ENCODE assay signal across 9 mouse cellular contexts in genomic region chr11:97811569-97812362, GRCm38 (mm10). TPM values are rescaled to one million over a fixed set of nuclear protein-coding genes. Genes with fewer than 3 reads are reported as not detected.
DNase-seq lines count a peak whose midpoint lies in the region; ATAC-seq lines count a peak whose summit lies in the region.
"Had no signal": no experiment of that assay in that cellular context is flagged by ENCODE, and none has a peak within 500 bp of the region (broad histone marks: within the 10 kb centered on the region; RNA-seq: fewer than 3 reads in every experiment).

No protein-coding gene starts in this region.

- no peaks in the 10 kb centered on the region for H3K27me3 ChIP-seq in forebrain, embryonic 10.5 days (ENCODE audit: poor library complexity, severe bottlenecking)
- no peaks in the 10 kb centered on the region for H3K27me3 ChIP-seq in kidney, embryonic 14.5 days (ENCODE audit: control insufficient read depth, insufficient read depth, low read length)
- no peaks in the 10 kb centered on the region for H3K27me3 ChIP-seq in midbrain, embryonic 14.5 days (ENCODE audit: control insufficient read depth, insufficient read depth, low read length)
- H3K27me3 ChIP-seq: heart, embryonic 15.5 days had no signal

- WGBS in forebrain, embryonic 10.5 days: 27% methylated on average over 13 of the region's 13 CpGs
- 43% methylated on average over 12 of the region's 13 CpGs for WGBS in kidney, embryonic 14.5 days
- WGBS in midbrain, embryonic 14.5 days: 20% methylated on average over 12 of the region's 13 CpGs

- H3K4me3 ChIP-seq in forebrain, embryonic 10.5 days: peak overlapping the region; percentile 41
- H3K4me3 ChIP-seq in kidney, embryonic 14.5 days (ENCODE audit: low read length): no peak overlapping the region
- H3K4me3 ChIP-seq in midbrain, embryonic 14.5 days (replicated peaks; ENCODE audit: low read depth, low read length): 0 out of 2 replicates have a peak overlapping the region, but pooled peaks have one; percentile 5
- H3K4me3 ChIP-seq: heart, embryonic 15.5 days had no signal

- peaks cover 98% of the 10 kb centered on the region for H3K4me1 ChIP-seq in forebrain, embryonic 10.5 days
- peaks cover 86% of the 10 kb centered on the region for H3K4me1 ChIP-seq in kidney, embryonic 14.5 days (ENCODE audit: control insufficient read depth, insufficient read depth, low read length)
- H3K4me1 ChIP-seq in midbrain, embryonic 14.5 days (ENCODE audit: control insufficient read depth, insufficient read depth, low read length): peaks cover 56% of the 10 kb centered on the region

- peak overlapping the region; percentile 21; the same call in 1 of the 2 replicates for H3K4me2 ChIP-seq in kidney, embryonic 14.5 days (replicated peaks; ENCODE audit: low read depth, low read length)
- peak overlapping the region; percentile 51 for H3K4me2 ChIP-seq in midbrain, embryonic 14.5 days (ENCODE audit: low read length)
- H3K4me2 ChIP-seq: heart, embryonic 15.5 days had no signal

- 0 out of 2 replicates have a peak, but pooled peaks have one; percentile 14 for ATAC-seq in kidney, embryonic 14.5 days (ENCODE audit: low FRiP score, low TSS enrichment)
- 0 out of 2 replicates have a peak, but pooled peaks have one; percentile 43 for ATAC-seq in midbrain, embryonic 14.5 days (ENCODE audit: low FRiP score, low TSS enrichment)

- peak; percentile 50 for DNase-seq in cerebellum, adult 9-11 months
- DNase-seq in cerebellum, adult 18-20 months: no peak
- no peak for DNase-seq in forebrain, embryonic 10.5 days (ENCODE audit: extremely low spot score, low spot score)
- DNase-seq in midbrain, embryonic 14.5 days: peak; percentile 44
- no peak for DNase-seq in urinary bladder, postnatal 4 days (ENCODE audit: low spot score in 2 of 2)
- DNase-seq in gastrocnemius, postnatal 36 days: no peak
- no peak for DNase-seq in cerebellum, postnatal 4 days (ENCODE audit: low spot score in 2 of 2)

- H3K36me3 ChIP-seq in forebrain, embryonic 10.5 days (replicated peaks): peaks cover 66% of the 10 kb centered on the region
- peaks cover 44% of the 10 kb centered on the region for H3K36me3 ChIP-seq in kidney, embryonic 14.5 days (ENCODE audit: control insufficient read depth, insufficient read depth, low read length)
- peaks cover 57% of the 10 kb centered on the region for H3K36me3 ChIP-seq in midbrain, embryonic 14.5 days (ENCODE audit: control insufficient read depth, insufficient read depth, low read length)

- peak overlapping the region; percentile 88 for H3K27ac ChIP-seq in forebrain, embryonic 10.5 days
- peak overlapping the region; percentile 79 for H3K27ac ChIP-seq in kidney, embryonic 14.5 days (ENCODE audit: low read depth, low read length)
- peak overlapping the region; percentile 96 for H3K27ac ChIP-seq in midbrain, embryonic 14.5 days (replicated peaks; ENCODE audit: low read depth, low read length)
- H3K27ac ChIP-seq: heart, embryonic 15.5 days had no signal

- H3K9ac ChIP-seq in kidney, embryonic 14.5 days (ENCODE audit: low read depth, low read length): 0 out of 2 replicates have a peak overlapping the region, but pooled peaks have one; percentile 1
- H3K9ac ChIP-seq in midbrain, embryonic 14.5 days (replicated peaks; ENCODE audit: low read length): peak overlapping the region; percentile 34
- H3K9ac ChIP-seq: heart, embryonic 15.5 days had no signal

- intact Hi-C loops in gastrocnemius, postnatal 36 days (cut with DNase I): no loop called here

- H3K9me3 ChIP-seq in forebrain, embryonic 10.5 days: no peaks in the 10 kb centered on the region
- no peaks in the 10 kb centered on the region for H3K9me3 ChIP-seq in kidney, embryonic 14.5 days (ENCODE audit: control insufficient read depth, low read length)
- no peaks in the 10 kb centered on the region for H3K9me3 ChIP-seq in midbrain, embryonic 14.5 days (ENCODE audit: control insufficient read depth, low read length)
- H3K9me3 ChIP-seq: heart, embryonic 15.5 days had no signal

RNA-seq across cellular contexts. Expression of gene Lasp1, which starts 13.0 kb away (rescaled TPM):
- 85.5 and 87.3 TPM in 2 replicates for polyA plus RNA-seq in forebrain, embryonic 10.5 days (2016; fragmentation: Nextera tagmentation; extraction: Ambion mirVana)
- polyA plus RNA-seq in kidney, embryonic 14.5 days (2014; fragmentation: Nextera tagmentation; extraction: Ambion mirVana): 46.9 and 57.2 TPM in 2 replicates
- 114 and 138 TPM in 2 replicates for polyA plus RNA-seq in midbrain, embryonic 14.5 days (2014; fragmentation: Nextera tagmentation; extraction: Ambion mirVana)
- 10 to 100 TPM; 14.2 to 15.4 TPM for total RNA-seq in gastrocnemius, postnatal 36 days (2021)

RNA-seq across cellular contexts. Expression of gene B230217C12Rik, which starts 28.8 kb away (rescaled TPM):
- 13.3 and 15.9 TPM in 2 replicates for polyA plus RNA-seq in forebrain, embryonic 10.5 days (2016; fragmentation: Nextera tagmentation; extraction: Ambion mirVana)
- 8.6 and 11.3 TPM in 2 replicates for polyA plus RNA-seq in kidney, embryonic 14.5 days (2014; fragmentation: Nextera tagmentation; extraction: Ambion mirVana)
- polyA plus RNA-seq in midbrain, embryonic 14.5 days (2014; fragmentation: Nextera tagmentation; extraction: Ambion mirVana): 32.4 and 36.5 TPM in 2 replicates
- total RNA-seq in gastrocnemius, postnatal 36 days (2021): under 1 TPM; 0.31 to 0.64 TPM

RNA-seq across cellular contexts. Expression of gene Rpl23, which starts 29.5 kb away (rescaled TPM):
- 449 and 492 TPM in 2 replicates for polyA plus RNA-seq in forebrain, embryonic 10.5 days (2016; fragmentation: Nextera tagmentation; extraction: Ambion mirVana)
- 695 and 947 TPM in 2 replicates for polyA plus RNA-seq in kidney, embryonic 14.5 days (2014; fragmentation: Nextera tagmentation; extraction: Ambion mirVana)
- polyA plus RNA-seq in midbrain, embryonic 14.5 days (2014; fragmentation: Nextera tagmentation; extraction: Ambion mirVana): 363 and 413 TPM in 2 replicates
- 100 to 1,000 TPM; 349 to 430 TPM for total RNA-seq in gastrocnemius, postnatal 36 days (2021)

RNA-seq across cellular contexts. Expression of gene 1700001P01Rik, which starts 36.0 kb away (rescaled TPM):
- 0.73 TPM in 1 of 2 replicates, not detected in the other for polyA plus RNA-seq in forebrain, embryonic 10.5 days (2016; fragmentation: Nextera tagmentation; extraction: Ambion mirVana)
- 0.56 TPM in 1 of 2 replicates, not detected in the other for polyA plus RNA-seq in kidney, embryonic 14.5 days (2014; fragmentation: Nextera tagmentation; extraction: Ambion mirVana)
- polyA plus RNA-seq in midbrain, embryonic 14.5 days (2014; fragmentation: Nextera tagmentation; extraction: Ambion mirVana): not detected in 2 replicates
- total RNA-seq in gastrocnemius, postnatal 36 days (2021): not detected

RNA-seq across cellular contexts. Expression of gene Cwc25, which starts 45.4 kb away (rescaled TPM):
- 20.3 and 22.0 TPM in 2 replicates for polyA plus RNA-seq in forebrain, embryonic 10.5 days (2016; fragmentation: Nextera tagmentation; extraction: Ambion mirVana)
- 12.6 and 13.7 TPM in 2 replicates for polyA plus RNA-seq in kidney, embryonic 14.5 days (2014; fragmentation: Nextera tagmentation; extraction: Ambion mirVana)
- polyA plus RNA-seq in midbrain, embryonic 14.5 days (2014; fragmentation: Nextera tagmentation; extraction: Ambion mirVana): 10.9 and 13.2 TPM in 2 replicates
- 1 to 10 TPM; 5.5 to 5.7 TPM for total RNA-seq in gastrocnemius, postnatal 36 days (2021)

Comparison
In these comparisons a context has a peak if more than half of its experiments do, and no peak if none do; other contexts are left out.
1. DNase-seq: peak in cerebellum, adult 9-11 months (single experiment) and midbrain, embryonic 14.5 days (single experiment); none in cerebellum, adult 18-20 months (0 of 2), forebrain, embryonic 10.5 days (single experiment), urinary bladder, postnatal 4 days (0 of 2), gastrocnemius, postnatal 36 days (0 of 2) and cerebellum, postnatal 4 days (0 of 2).
2. Peak in every context shown above with its lines, with median percentiles within 50 percentile points of each other: H3K27ac ChIP-seq.